In genomic region chr6:89414126-89414525, GRCm38 (mm10) we compare ENCODE assay signal across 18 mouse cellular contexts. TPM values are rescaled to one million over a fixed set of nuclear protein-coding genes. Genes with fewer than 3 reads are reported as not detected.
DNase-seq lines count a peak whose midpoint lies in the region; ATAC-seq and TF ChIP-seq lines count a peak whose summit lies in the region.
"Had no signal": no experiment of that assay in that cellular context is flagged by ENCODE, and none has a peak within 500 bp of the region (broad histone marks: within the 10 kb centered on the region; RNA-seq: fewer than 3 reads in every experiment).

No protein-coding gene starts in this region.

- intact Hi-C loops in gastrocnemius, postnatal 14 days (cut with DNase I; ENCODE audit: low total_unique reads) = no loop called here

- no peaks in the 10 kb centered on the region for H3K36me3 ChIP-seq in lung, embryonic 16.5 days (ENCODE audit: control insufficient read depth, insufficient read depth, low read length)
- no peaks in the 10 kb centered on the region for H3K36me3 ChIP-seq in myocyte (ENCODE audit: control insufficient read depth, insufficient read depth)
- H3K36me3 ChIP-seq: forebrain, embryonic 15.5 days; heart, embryonic 15.5 days; stomach, embryonic 15.5 days had no signal

- no peaks in the 10 kb centered on the region for H3K9me3 ChIP-seq in lung, embryonic 16.5 days (ENCODE audit: control insufficient read depth, low read length)
- H3K9me3 ChIP-seq: forebrain, embryonic 15.5 days; heart, embryonic 15.5 days; stomach, embryonic 15.5 days had no signal

- 54% methylated on average over 4 of the region's 4 CpGs for WGBS in lung, embryonic 16.5 days

- no peak overlapping the region for H3K4me3 ChIP-seq in lung, embryonic 16.5 days (ENCODE audit: low read length)
- H3K4me3 ChIP-seq in myocyte = no peak overlapping the region
- H3K4me3 ChIP-seq: forebrain, embryonic 15.5 days; heart, embryonic 15.5 days; stomach, embryonic 15.5 days had no signal

- peak; percentile 94 for ATAC-seq in lung, embryonic 16.5 days (ENCODE audit: low read depth)
- no peak for ATAC-seq in inflammation-experienced regulatory T-cells, adult 6 months
- ATAC-seq: forebrain, embryonic 15.5 days; hindbrain, postnatal 0 days had no signal

- peak overlapping the region; percentile 77 for H3K27ac ChIP-seq in lung, embryonic 16.5 days (ENCODE audit: low read length)
- H3K27ac ChIP-seq: forebrain, embryonic 15.5 days; heart, embryonic 15.5 days; hindbrain, postnatal 0 days; stomach, embryonic 15.5 days had no signal

- H3ac ChIP-seq in myocyte (ENCODE audit: control insufficient read depth, insufficient read length) = no peak overlapping the region

- H3K9ac ChIP-seq in lung, embryonic 16.5 days (ENCODE audit: low read length) = no peak overlapping the region
- H3K9ac ChIP-seq: forebrain, embryonic 15.5 days; heart, embryonic 15.5 days; stomach, embryonic 15.5 days had no signal

- peak; percentile 13 for DNase-seq in ES-CJ7 (ENCODE audit: low read depth, low spot score)
- peak; percentile 31 for DNase-seq in R1 (ENCODE audit: low read depth, low spot score)
- no peak for DNase-seq in right cerebral cortex, postnatal 10 days (ENCODE audit: low spot score in 2 of 2)
- DNase-seq in gastrocnemius, postnatal 14 days = no peak
- DNase-seq: cerebellum, adult 11-12 months; cerebellum, postnatal 25 days; kidney, adult 18-20 months; layer of hippocampus, postnatal 36 days; left cerebral cortex, postnatal 4 days; midbrain, embryonic 14.5 days; right cerebral cortex, adult 18-20 months had no signal

- no peaks in the 10 kb centered on the region for H3K27me3 ChIP-seq in lung, embryonic 16.5 days (ENCODE audit: control insufficient read depth, insufficient read depth, low read depth, low read length)
- no peaks in the 10 kb centered on the region for H3K27me3 ChIP-seq in myocyte (ENCODE audit: control insufficient read depth, insufficient read depth, insufficient read length)
- H3K27me3 ChIP-seq: forebrain, embryonic 15.5 days; heart, embryonic 15.5 days; stomach, embryonic 15.5 days had no signal

- H3K79me2 ChIP-seq in myocyte (ENCODE audit: control insufficient read depth, insufficient read depth) = no peaks in the 10 kb centered on the region

- no peak overlapping the region for H3K4me2 ChIP-seq in lung, embryonic 16.5 days (ENCODE audit: low read depth, low read length)
- peak overlapping the region; percentile 59 for H3K4me2 ChIP-seq in myocyte (ENCODE audit: low read depth)
- H3K4me2 ChIP-seq: forebrain, embryonic 15.5 days; heart, embryonic 15.5 days; stomach, embryonic 15.5 days had no signal

- peaks cover 17% of the 10 kb centered on the region for H3K4me1 ChIP-seq in lung, embryonic 16.5 days (replicated peaks; ENCODE audit: control insufficient read depth, insufficient read depth, low read length)
- H3K4me1 ChIP-seq: forebrain, embryonic 15.5 days; stomach, embryonic 15.5 days had no signal

- TF ChIP-seq POLR2A in myocyte (IDR thresholded peaks at IDR 0.05; ENCODE audit: insufficient read length, low read depth) = no peak

TF ChIP-seq in myocyte, 11 proteins besides CTCF, POLR2A, EP300 and RAD21:
- no peak for TF ChIP-seq E2F4 (IDR thresholded peaks at IDR 0.05; ENCODE audit: insufficient read depth)
TF ChIP-seq in myocyte: peak in this region for 0.

RNA-seq across cellular contexts. Expression of gene Plxna1, which starts 51.7 kb away (rescaled TPM):
- polyA plus RNA-seq in lung, embryonic 16.5 days (2015; fragmentation: Nextera tagmentation; extraction: Ambion mirVana) = 8.7 and 10.4 TPM in 2 replicates
- 64.4 TPM for polyA plus RNA-seq in myocyte (2012; fragmentation: generic; extraction: Trizol)
- 1 to 10 TPM in 1 of 3 experiments, under 1 TPM in 2; 0.60 to 2.5 (median 0.86) TPM for polyA plus RNA-seq in inflammation-experienced regulatory T-cells, adult 6 months (2017; shearing (Covaris generic))
- total RNA-seq in gastrocnemius, postnatal 14 days (2021) = 10 to 100 TPM; 24.7 to 36.6 TPM

Comparison
In these comparisons a context has a peak if more than half of its experiments do, and no peak if none do; other contexts are left out.
1. DNase-seq: peak in ES-CJ7 (single experiment) and R1 (single experiment); none in right cerebral cortex, postnatal 10 days (0 of 2) and gastrocnemius, postnatal 14 days (single experiment).